Mouse (Mus musculus) cortical plate, adult 2 months (tissue): ENCODE measurements around the gene Igdcc3.

ENCODE experiments used
- CTCF ChIP-seq: fragments of 200-500 bp; IDR thresholded peaks from 2 replicates; pipeline ENCODE4 v1.5.1; 2011; ENCODE audit warnings: mild to moderate bottlenecking, control low read depth, low read length; ENCODE audit not compliant: insufficient read depth; ENCODE audit errors: extremely low read depth
- POLR2A ChIP-seq: fragments of 200-500 bp; IDR thresholded peaks from 2 replicates; pipeline ENCODE4 v1.6.1; 2011; ENCODE audit warnings: mild to moderate bottlenecking, low read length, control low read depth; ENCODE audit not compliant: insufficient read depth; ENCODE audit errors: extremely low read depth

- TF ChIP-seq POLR2A: no peak
- TF ChIP-seq CTCF: no peak
These were observed 38.4 kb upstream of the Igdcc3 start for GRCm38 (mm10) chr9:65102377-65103172.
